Mouse (Mus musculus): ENCODE measurements at regions not wholly inside any gene's neighbourhood (a gene's known extent, or its start where the extent isn't known, plus 50 kb on each side); places are given as distances from the start of the nearest gene placed in this dataset.

GRCm38 (mm10) chr2:92740776-92741295, 141.3 kb downstream of the Chst1 start:
- TF ChIP-seq CTCF (IDR thresholded peaks at IDR 0.05; ENCODE audit: control insufficient read depth, insufficient read depth, insufficient read length) (no peak), USF1 (IDR thresholded peaks at IDR 0.05; ENCODE audit: low read depth) (no peak), FOSL1 (IDR thresholded peaks at IDR 0.05; ENCODE audit: insufficient read depth, low read length, poor library complexity, severe bottlenecking) (no peak)

All from C2C12 (cell line).